Mouse (Mus musculus) left cerebral cortex, adult 11 months (tissue): ENCODE data around the gene Med11.
"Not testable (repeated sequence)": the region's sequence is repeated elsewhere in the genome, so short reads cannot be mapped to it uniquely, and the experiment has no call there.

Experiments
- DNase-seq: peaks from one replicate; pipeline ENCODE4 v3.0.0; 2022; ENCODE audit warnings: low spot score

Gene Med11

GRCm38 (mm10) chr11:70446756-70447155 lies 5.0 kb upstream of the Med11 start:
- no peak for DNase-seq

- no peak for DNase-seq
These were observed 4.3 kb upstream of the Med11 start for GRCm38 (mm10) chr11:70447373-70447772.

GRCm38 (mm10) chr11:70450926-70451325 lies 793 bp upstream of the Med11 start:
- no peak for DNase-seq

- DNase-seq, result no peak
These were observed 1.7 kb downstream of the Med11 start for GRCm38 (mm10) chr11:70453261-70454044.

GRCm38 (mm10) chr11:70458688-70459600 lies 7.2 kb downstream of the Med11 start, which contains the start of gene Zmynd15:
TSS of gene Zmynd15 (plus strand) at chr11:70459433.
- DNase-seq, result no peak

GRCm38 (mm10) chr11:70459601-70460101 lies 7.9 kb downstream of the Med11 start, which contains the start of gene Cxcl16:
TSS of gene Cxcl16 (minus strand) at chr11:70459984.
- no peak for DNase-seq

- DNase-seq, result no peak
These were observed 12.3 kb downstream of the Med11 start for GRCm38 (mm10) chr11:70463970-70464369.

GRCm38 (mm10) chr11:70465211-70465610 lies 13.5 kb downstream of the Med11 start:
- no peak for DNase-seq

- DNase-seq, result no peak
These were observed 14.1 kb downstream of the Med11 start for GRCm38 (mm10) chr11:70465824-70466223.

GRCm38 (mm10) chr11:70467902-70468619 lies 16.3 kb downstream of the Med11 start:
- no peak for DNase-seq

GRCm38 (mm10) chr11:70469764-70470163 lies 18.0 kb downstream of the Med11 start:
- DNase-seq, result no peak

- DNase-seq, result no peak
These were observed 21.0 kb downstream of the Med11 start for GRCm38 (mm10) chr11:70472716-70473115.

- DNase-seq, result not testable (repeated sequence)
These were observed 21.6 kb downstream of the Med11 start for GRCm38 (mm10) chr11:70473291-70473690.

- no peak for DNase-seq
These were observed 23.3 kb downstream of the Med11 start for GRCm38 (mm10) chr11:70474872-70475534.

- DNase-seq, result no peak
These were observed 33.8 kb downstream of the Med11 start for GRCm38 (mm10) chr11:70485498-70485897.

GRCm38 (mm10) chr11:70487816-70488215 lies 36.1 kb downstream of the Med11 start:
- no peak for DNase-seq

- DNase-seq, result no peak
These were observed 37.4 kb downstream of the Med11 start for GRCm38 (mm10) chr11:70489138-70489537.

GRCm38 (mm10) chr11:70489684-70490083 lies 38.0 kb downstream of the Med11 start:
- no peak for DNase-seq

- no peak for DNase-seq
These were observed 48.1 kb downstream of the Med11 start for GRCm38 (mm10) chr11:70499566-70500475.

- DNase-seq, result no peak
These were observed 48.7 kb downstream of the Med11 start for GRCm38 (mm10) chr11:70500476-70500812.
